Mouse (Mus musculus) left cerebral cortex, postnatal 10 days (tissue): Measurements from ENCODE around the gene Gm867. TPM values are rescaled to one million over a fixed set of nuclear protein-coding genes. Genes with fewer than 3 reads are reported as not detected.

Experiments used
- DNase-seq, 2 experiments: peaks; one replicate each; pipeline ENCODE4 v3.0.0; 2021 to 2022; ENCODE audit warnings: low spot score in 2 of 2, mixed read lengths in 1 of 2; ENCODE audit errors: extremely low spot score in 1 of 2
- intact Hi-C: fragments of 180-260 bp; cut with DNase I; formaldehyde crosslinking; loops from one replicate; pipeline ENCODE4 v1.15.1; 2025
- total RNA-seq, 2 experiments: library from RNA; stranded (reverse); gene quantifications; 2 replicates each; pipeline ENCODE4 v1.2.3; 2021

The Gm867 gene
- total RNA-seq, 2 experiments from 2014 or later = 0.49 TPM; not detected in 1

GRCm38 (mm10) chr10:75939481-75940234 is 814 bp downstream of the Gm867 start:
- intact Hi-C loops = no loop called here
- DNase-seq = no peak

- DNase-seq = no peak
- intact Hi-C loops = no loop called here
Observed at GRCm38 (mm10) chr10:75937851-75938643, 2.4 kb downstream of the Gm867 start.

DNA sequence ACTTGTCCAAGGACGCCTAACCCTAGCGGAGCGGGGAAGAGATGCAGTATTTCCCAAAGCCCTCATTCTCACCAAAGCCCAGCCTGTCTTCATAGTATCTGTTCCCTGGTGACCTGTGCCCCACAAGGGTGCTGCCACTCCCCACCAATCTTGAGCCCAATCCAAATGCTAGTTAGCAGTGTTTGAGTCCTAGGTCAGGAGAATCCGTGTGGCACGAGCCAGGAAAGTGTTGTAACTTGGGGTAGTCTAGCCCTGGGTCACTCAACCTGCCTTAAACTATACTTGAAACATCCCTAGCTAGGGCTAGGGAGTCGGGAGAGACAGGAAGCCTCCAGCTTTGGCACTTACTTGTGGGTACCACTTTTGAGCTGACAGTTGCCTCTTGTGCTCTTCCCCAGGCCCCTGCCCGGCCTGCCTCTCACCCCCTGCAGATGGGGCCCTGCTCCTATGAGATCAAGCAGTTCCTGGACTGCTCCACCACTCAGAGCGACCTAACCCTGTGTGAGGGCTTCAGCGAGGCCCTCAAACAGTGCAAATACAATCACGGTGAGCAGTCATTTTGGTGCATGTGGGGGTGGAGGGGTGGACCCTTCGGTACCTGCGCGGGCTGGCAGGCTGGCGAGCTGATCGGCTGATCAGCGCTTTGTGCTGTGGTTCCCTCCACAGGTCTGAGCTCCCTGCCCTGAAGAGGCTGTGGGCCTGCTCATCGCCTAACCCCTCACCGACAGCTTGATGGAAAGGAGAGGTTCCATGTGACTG is 3.4 kb downstream of the Gm867 start:
- DNase-seq = no peak
- intact Hi-C loops = no loop called here

GRCm38 (mm10) chr10:75935680-75936541 is 4.6 kb downstream of the Gm867 start, which contains the start of gene Mmp11:
Gene Mmp11 (minus strand): TSS chr10:75936496.
- intact Hi-C loops = no loop called here
- peak in 1 of 2 experiments; percentile 72 for DNase-seq

GRCm38 (mm10) chr10:75934991-75935390 is 5.5 kb downstream of the Gm867 start:
- DNase-seq = no peak
- intact Hi-C loops = no loop called here

- DNase-seq = no peak
- intact Hi-C loops = no loop called here
Observed at GRCm38 (mm10) chr10:75932891-75933290, 7.6 kb downstream of the Gm867 start, which contains the start of gene Chchd10. Gene Chchd10 (plus strand): TSS chr10:75933130.

- intact Hi-C loops = no loop called here
- peak in 1 of 2 experiments; percentile 57 for DNase-seq
Observed at GRCm38 (mm10) chr10:75932081-75932678, 8.3 kb downstream of the Gm867 start.

GRCm38 (mm10) chr10:75931311-75931710 is 9.2 kb downstream of the Gm867 start:
- intact Hi-C loops = no loop called here
- no peak for DNase-seq

DNA sequence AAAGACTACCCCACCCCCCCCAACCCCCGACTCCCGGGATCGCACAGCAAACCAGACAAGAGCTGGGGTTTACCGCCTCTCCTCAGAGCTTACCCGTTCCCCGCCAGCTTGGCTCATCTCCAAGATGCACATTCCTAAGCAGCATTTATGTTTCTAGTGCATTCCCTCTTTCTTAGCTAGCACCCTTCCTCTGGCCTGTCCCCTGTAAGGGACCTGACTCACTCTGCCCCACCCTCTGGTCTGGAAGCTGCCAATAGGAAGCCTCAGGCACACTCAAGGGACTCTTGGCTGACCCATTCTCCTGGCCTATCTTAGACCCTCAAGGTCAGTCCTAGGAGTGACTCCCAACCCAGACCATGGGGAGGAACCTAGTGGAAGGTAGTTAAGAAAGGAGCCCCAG is 10.2 kb downstream of the Gm867 start:
- intact Hi-C loops = no loop called here
- DNase-seq = peak in 1 of 2 experiments; percentile 64

GRCm38 (mm10) chr10:75926396-75926795 is 14.1 kb downstream of the Gm867 start:
- intact Hi-C loops = no loop called here
- DNase-seq = no peak

- DNase-seq = no peak
- intact Hi-C loops = no loop called here
Observed at GRCm38 (mm10) chr10:75924324-75924723, 16.1 kb downstream of the Gm867 start.

GRCm38 (mm10) chr10:75921726-75922560 is 18.5 kb downstream of the Gm867 start:
- peak in 1 of 2 experiments; percentile 63 for DNase-seq
- intact Hi-C loops = no loop called here

GRCm38 (mm10) chr10:75921026-75921725 is 19.3 kb downstream of the Gm867 start, which contains the start of gene Smarcb1:
Gene Smarcb1 (minus strand): TSS chr10:75921617.
- intact Hi-C loops = no loop called here
- peak; percentile 93 to 97 for DNase-seq

DNA sequence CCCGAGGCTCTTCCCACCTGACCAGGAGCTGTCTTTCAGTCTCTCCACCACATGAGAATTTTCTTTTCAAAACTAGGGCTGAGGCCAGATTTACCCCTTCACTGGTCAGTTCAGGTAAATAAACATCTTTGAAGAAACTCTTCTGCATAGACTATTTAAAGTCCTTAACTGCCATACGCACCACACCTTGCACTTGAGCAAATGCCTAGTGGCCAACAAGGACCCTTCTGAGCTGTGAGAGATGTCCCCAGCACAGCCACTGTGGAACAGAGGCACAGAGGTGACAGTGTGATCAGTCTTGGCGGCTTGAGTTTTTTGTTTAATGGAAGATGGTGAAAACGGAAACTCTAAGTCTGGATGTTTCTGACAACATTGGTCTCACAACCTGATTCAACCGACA is 21.4 kb downstream of the Gm867 start:
- no peak for DNase-seq
- intact Hi-C loops = no loop called here

DNA sequence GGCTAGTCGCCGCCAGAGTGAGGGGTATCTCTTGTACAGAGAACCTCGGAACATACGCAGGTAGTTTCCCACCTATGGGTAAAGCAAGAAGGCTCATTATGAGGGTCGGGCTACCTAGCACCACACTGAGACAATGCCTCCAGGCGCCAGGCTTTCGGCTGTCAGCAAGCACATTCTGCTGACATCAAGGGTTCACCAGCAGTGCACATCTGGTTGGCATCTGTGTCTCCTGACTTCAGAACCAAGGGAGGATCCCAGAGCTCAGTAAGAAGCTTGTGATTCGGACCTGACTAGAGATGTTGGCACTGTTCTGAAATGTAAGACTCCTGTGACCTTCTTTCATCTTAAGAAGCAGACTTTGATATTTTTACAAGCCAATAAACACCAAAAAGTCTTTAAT is 23.6 kb downstream of the Gm867 start:
- no peak for DNase-seq
- intact Hi-C loops = no loop called here

- DNase-seq = no peak
- intact Hi-C loops = no loop called here
Observed at GRCm38 (mm10) chr10:75915557-75915956, 24.9 kb downstream of the Gm867 start.
